Mouse (Mus musculus) liver, adult 2 months (tissue): ENCODE data around the gene Gm21976. TPM values are rescaled to one million over a fixed set of nuclear protein-coding genes. Genes with fewer than 3 reads are reported as not detected.

Source experiments
- DNase-seq: peaks from one replicate; pipeline ENCODE4 v3.0.0-alpha.2; 2011; ENCODE audit warnings: low read depth, low spot score; ENCODE audit errors: extremely low read depth
- H3K27ac ChIP-seq: fragments of 200-500 bp; replicated peaks from 2 replicates; pipeline ENCODE4 v1.5.1; 2012; ENCODE audit warnings: low read depth, mild to moderate bottlenecking, control low read depth, inconsistent platforms, low read length; ENCODE audit not compliant: insufficient read depth
- H3K27me3 ChIP-seq: fragments of 200-500 bp; 2 replicates; pipeline ENCODE4 v1.6.1; 2012; ENCODE audit warnings: mild to moderate bottlenecking, moderate library complexity, low read length, inconsistent platforms; ENCODE audit not compliant: control insufficient read depth, insufficient read depth
- H3K36me3 ChIP-seq: fragments of 200-500 bp; 2 replicates; pipeline ENCODE4 v1.6.1; 2012; ENCODE audit warnings: low read length, inconsistent platforms; ENCODE audit not compliant: control insufficient read depth, insufficient read depth
- H3K4me1 ChIP-seq: fragments of 200-500 bp; 2 replicates; pipeline ENCODE4 v1.6.1; 2011; ENCODE audit warnings: low read length; ENCODE audit not compliant: control insufficient read depth, insufficient read depth
- H3K4me3 ChIP-seq: fragments of 200-500 bp; 2 replicates; pipeline ENCODE4 v1.5.1; 2011; ENCODE audit warnings: low read depth, mild to moderate bottlenecking, control low read depth, low read length, moderate library complexity; ENCODE audit not compliant: insufficient read depth
- H3K79me2 ChIP-seq: fragments of 200-500 bp; 2 replicates; pipeline ENCODE4 v1.6.1; 2012; ENCODE audit warnings: inconsistent platforms, mild to moderate bottlenecking, low read length, moderate library complexity; ENCODE audit not compliant: control insufficient read depth, insufficient read depth
- H3K9ac ChIP-seq: fragments of 200-500 bp; 2 replicates; pipeline ENCODE4 v1.6.1; 2012; ENCODE audit warnings: low read depth, mild to moderate bottlenecking, control low read depth, inconsistent platforms, low read length
- CTCF ChIP-seq: fragments of 200-500 bp; IDR thresholded peaks from 2 replicates; pipeline ENCODE4 v1.5.1; 2011; ENCODE audit warnings: low read depth, low read length, control low read depth
- POLR2A ChIP-seq: fragments of 200-500 bp; IDR thresholded peaks from 2 replicates; pipeline ENCODE4 v1.6.1; 2011; ENCODE audit warnings: low read length, control low read depth; ENCODE audit not compliant: insufficient read depth; ENCODE audit errors: extremely low read depth
- WGBS: fragments of 180-500 bp; shearing (Covaris S2); methylation state at CpG from one replicate; pipeline ENCODE4 v1.1.7; 2018; 5-methylcytosine and 5-hydroxymethylcytosine counted together
- polyA plus RNA-seq: library from polyadenylated mRNA; depleted of rRNA; stranded (reverse); fragments of >200 nt; gene quantifications from 2 replicates; pipeline ENCODE4 v1.2.3, GENCODE M21; 2012
- total RNA-seq: library from RNA; depleted of rRNA; stranded (reverse); fragments of >200 nt; gene quantifications from 2 replicates; pipeline ENCODE4 v1.2.3, GENCODE M21; 2014

Gm21976 gene
- total and polyA plus RNA-seq, 2 experiments = not detected

DNA sequence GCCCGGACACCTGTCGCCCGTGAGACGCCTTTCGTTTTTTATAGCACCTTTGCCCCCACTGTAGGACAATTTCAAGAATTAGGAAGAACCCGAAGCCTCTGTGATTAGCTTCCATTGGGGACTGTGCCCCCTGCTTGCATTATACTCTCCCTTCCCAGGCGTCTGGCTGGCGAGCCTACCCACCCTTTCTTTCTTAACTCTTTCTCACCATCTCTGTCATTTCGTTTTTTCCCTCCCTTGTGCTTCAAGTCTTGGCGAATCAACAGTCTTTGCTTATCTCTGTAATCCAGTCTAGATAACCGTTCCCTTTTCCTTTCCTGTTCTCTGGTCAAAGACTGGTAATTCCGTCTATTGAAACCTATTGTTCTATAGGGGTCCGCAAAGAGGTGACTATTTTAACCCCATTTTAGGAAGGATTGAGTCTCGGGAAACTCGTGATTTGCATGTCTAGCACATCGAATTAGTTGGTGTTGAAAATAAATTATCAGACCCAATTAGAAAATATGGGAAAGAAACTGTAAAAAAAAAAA lies 16.2 kb upstream of the Gm21976 start:
- Histone ChIP-seq H3K4me1 (peaks cover 13% of the 10 kb centered on the region), H3K27me3 (no peaks in the 10 kb centered on the region), H3K4me3 (peak overlapping the region; percentile 97), H3K9ac (peak overlapping the region; percentile 88), H3K36me3 (peaks cover 26% of the 10 kb centered on the region), H3K79me2 (peaks cover 6% of the 10 kb centered on the region), H3K27ac (peak overlapping the region; percentile 82)
- DNase-seq = no peak
- TF ChIP-seq CTCF (no peak), POLR2A (no peak)
- WGBS = under 1% methylated on average over 16 of the region's 16 CpGs

DNA sequence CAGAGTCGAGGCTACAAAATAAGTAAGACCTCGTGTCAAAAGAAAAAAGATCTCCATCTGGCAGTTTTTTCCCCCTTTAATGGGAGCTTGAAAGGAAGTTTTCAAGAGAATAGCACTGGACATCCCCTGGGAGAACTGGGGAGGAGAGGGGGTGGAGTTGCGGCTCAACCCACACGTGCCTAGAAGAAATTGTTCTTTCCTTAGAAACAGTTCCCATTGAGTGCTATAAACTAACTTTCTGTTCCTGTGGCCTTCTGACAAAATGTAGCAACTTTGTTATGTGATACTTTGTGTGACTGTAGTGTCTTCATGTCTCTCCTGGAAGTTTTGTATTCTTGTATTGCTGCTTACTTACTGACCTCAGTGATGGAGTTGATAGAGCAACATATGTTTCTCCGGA lies 15.6 kb upstream of the Gm21976 start:
- Histone ChIP-seq H3K9ac (no peak overlapping the region), H3K36me3 (peaks cover 25% of the 10 kb centered on the region), H3K4me3 (peak overlapping the region; percentile 14; the same call in 1 of the 2 replicates), H3K4me1 (peaks cover 13% of the 10 kb centered on the region), H3K27me3 (no peaks in the 10 kb centered on the region), H3K79me2 (peaks cover 6% of the 10 kb centered on the region), H3K27ac (no peak overlapping the region)
- 46% methylated on average over 5 of the region's 5 CpGs for WGBS
- TF ChIP-seq CTCF (no peak), POLR2A (no peak)
- DNase-seq = no peak

DNA sequence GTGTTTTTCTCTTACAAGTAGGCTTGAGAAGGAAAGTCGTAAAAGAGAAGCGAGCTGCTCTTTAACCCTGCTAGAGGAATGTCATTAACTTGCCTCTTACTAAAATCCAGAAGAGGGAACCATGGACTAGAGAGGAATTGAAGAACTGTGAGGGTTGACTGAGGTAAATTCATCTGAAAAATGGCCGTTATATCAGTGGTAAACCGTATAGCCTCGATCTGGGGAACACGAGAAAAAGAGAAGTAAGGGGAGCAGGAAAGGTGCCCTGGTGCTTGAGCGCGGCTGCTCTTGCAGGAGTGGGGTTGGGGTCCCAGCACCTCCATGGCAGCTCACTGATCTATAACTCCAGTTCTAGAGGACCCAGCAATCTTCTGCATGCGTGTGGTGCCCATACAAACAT lies 5.7 kb upstream of the Gm21976 start:
- H3K27me3 ChIP-seq = no peaks in the 10 kb centered on the region
- no peak overlapping the region for H3K9ac ChIP-seq
- WGBS = 94% methylated on average over 9 of the region's 9 CpGs
- no peak overlapping the region for H3K4me3 ChIP-seq
- no peak for DNase-seq
- TF ChIP-seq CTCF = no peak
- no peak for TF ChIP-seq POLR2A
- H3K36me3 ChIP-seq = peaks cover 36% of the 10 kb centered on the region
- no peaks in the 10 kb centered on the region for H3K4me1 ChIP-seq
- H3K27ac ChIP-seq = no peak overlapping the region
- no peaks in the 10 kb centered on the region for H3K79me2 ChIP-seq

DNA sequence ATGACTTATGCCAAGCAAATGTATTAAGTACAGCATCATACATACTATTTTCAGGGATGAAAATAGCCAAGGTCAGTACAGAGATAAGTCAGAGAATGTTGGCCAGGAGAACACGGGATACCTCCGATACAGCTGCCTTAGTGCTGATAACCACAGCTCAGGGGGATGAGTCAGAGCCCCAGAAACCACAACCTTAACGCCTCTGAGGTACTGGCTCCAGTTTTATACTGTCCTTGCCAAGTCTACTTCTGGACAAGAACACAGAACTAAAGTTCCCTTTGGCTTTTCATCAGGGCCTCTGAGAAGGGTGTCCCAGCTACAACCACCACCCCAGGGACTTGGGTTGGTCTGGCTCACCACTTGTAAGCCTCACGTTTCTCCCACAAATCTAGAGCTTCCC lies 4.0 kb upstream of the Gm21976 start:
- no peak overlapping the region for H3K27ac ChIP-seq
- 74% methylated on average over 4 of the region's 4 CpGs for WGBS
- no peaks in the 10 kb centered on the region for H3K27me3 ChIP-seq
- H3K79me2 ChIP-seq = no peaks in the 10 kb centered on the region
- peaks cover 31% of the 10 kb centered on the region for H3K36me3 ChIP-seq
- no peak overlapping the region for H3K4me3 ChIP-seq
- no peak for TF ChIP-seq POLR2A
- no peak for TF ChIP-seq CTCF
- H3K4me1 ChIP-seq = no peaks in the 10 kb centered on the region
- H3K9ac ChIP-seq = no peak overlapping the region
- DNase-seq = no peak

DNA sequence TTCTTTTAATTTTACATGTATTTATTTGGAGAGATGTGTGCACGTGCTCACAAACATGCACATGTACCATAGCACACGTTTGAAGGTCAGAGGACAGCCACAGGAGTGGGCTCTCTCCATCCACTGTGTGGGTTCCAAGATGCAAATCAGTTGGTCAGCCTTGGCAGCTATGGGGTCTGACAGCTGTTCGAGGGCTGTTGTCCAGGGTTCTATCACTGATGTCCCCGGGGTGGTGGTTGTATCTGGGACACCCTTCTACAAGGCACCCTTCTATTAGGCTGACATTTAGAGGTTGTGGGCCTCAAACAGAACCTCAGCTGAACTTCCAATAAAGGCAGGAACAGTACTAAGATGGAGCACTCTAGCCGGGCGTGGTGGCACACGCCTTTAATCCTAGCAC lies 3.4 kb upstream of the Gm21976 start:
- no peak overlapping the region for H3K4me3 ChIP-seq
- H3K36me3 ChIP-seq = peaks cover 25% of the 10 kb centered on the region
- 90% methylated on average over 7 of the region's 7 CpGs for WGBS
- no peak overlapping the region for H3K9ac ChIP-seq
- DNase-seq = no peak
- TF ChIP-seq POLR2A (no peak), CTCF (no peak)
- no peaks in the 10 kb centered on the region for H3K4me1 ChIP-seq
- no peak overlapping the region for H3K27ac ChIP-seq
- no peaks in the 10 kb centered on the region for H3K27me3 ChIP-seq
- no peaks in the 10 kb centered on the region for H3K79me2 ChIP-seq

DNA sequence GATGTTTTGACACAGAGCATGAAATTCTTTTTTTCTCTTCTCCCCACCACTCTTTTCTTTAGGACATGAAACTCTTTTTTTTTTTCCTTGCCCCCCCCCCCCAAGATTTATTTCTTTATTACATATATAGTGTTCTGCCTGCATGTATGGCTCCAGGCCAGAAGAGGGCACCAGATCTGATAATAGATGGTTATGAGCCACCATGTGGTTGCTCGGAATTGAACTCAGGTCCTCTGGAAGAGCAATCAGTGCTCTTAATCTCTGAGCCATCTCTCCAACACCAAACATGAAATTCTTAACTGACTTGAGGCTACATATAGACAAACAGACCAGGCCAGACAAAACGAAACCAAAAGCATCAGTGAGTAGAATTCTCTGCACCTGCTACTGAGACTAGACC lies 2.2 kb upstream of the Gm21976 start:
- no peak overlapping the region for H3K9ac ChIP-seq
- no peaks in the 10 kb centered on the region for H3K79me2 ChIP-seq
- H3K27ac ChIP-seq = no peak overlapping the region
- 78% methylated on average over 2 of the region's 2 CpGs for WGBS
- TF ChIP-seq CTCF (no peak), POLR2A (no peak)
- no peak overlapping the region for H3K4me3 ChIP-seq
- H3K36me3 ChIP-seq = peaks cover 15% of the 10 kb centered on the region
- H3K4me1 ChIP-seq = no peaks in the 10 kb centered on the region
- no peaks in the 10 kb centered on the region for H3K27me3 ChIP-seq
- no peak for DNase-seq
